13 mouse cellular contexts compared by ENCODE assay signal in genomic region chr7:126663646-126664045, GRCm38 (mm10). TPM values are rescaled to one million over a fixed set of nuclear protein-coding genes. Genes with fewer than 3 reads are reported as not detected.
A peak's percentile ranks its signal among the peaks of the same experiment; 100 is the strongest.
DNase-seq lines count a peak whose midpoint lies in the region; ATAC-seq and TF ChIP-seq lines count a peak whose summit lies in the region.
"Had no signal": no experiment of that assay in that cellular context is flagged by ENCODE, and none has a peak within 500 bp of the region (broad histone marks: within the 10 kb centered on the region; RNA-seq: fewer than 3 reads in every experiment).

No protein-coding gene starts in this region.

- no peaks in the 10 kb centered on the region for H3K27me3 ChIP-seq in heart, adult 2 months (ENCODE audit: control insufficient read depth, insufficient read depth, low read length)
- H3K27me3 ChIP-seq in liver, postnatal 0 days (ENCODE audit: insufficient read depth, low read length): no peaks in the 10 kb centered on the region
- no peaks in the 10 kb centered on the region for H3K27me3 ChIP-seq in stomach, embryonic 16.5 days (ENCODE audit: control insufficient read depth, insufficient read depth, low read length)
- H3K27me3 ChIP-seq: limb, embryonic 15.5 days had no signal

- peak; percentile 25; the same call in 1 of the 2 replicates for ATAC-seq in liver, postnatal 0 days
- ATAC-seq in stomach, embryonic 16.5 days (ENCODE audit: insufficient read depth, low FRiP score): peak; percentile 47; the same call in 1 of the 2 replicates

- H3K79me2 ChIP-seq in heart, adult 2 months (replicated peaks; ENCODE audit: control insufficient read depth, insufficient read depth, low read length): no peaks in the 10 kb centered on the region

- WGBS in heart, adult 2 months: 50% methylated on average over 8 of the region's 8 CpGs
- WGBS in liver, postnatal 0 days (ENCODE audit: insufficient replicate concordance): 74% methylated on average over 8 of the region's 8 CpGs
- 51% methylated on average over 8 of the region's 8 CpGs for WGBS in stomach, embryonic 16.5 days

- no peaks in the 10 kb centered on the region for H3K9me3 ChIP-seq in liver, postnatal 0 days (ENCODE audit: low read length)
- H3K9me3 ChIP-seq in stomach, embryonic 16.5 days (replicated peaks; ENCODE audit: control insufficient read depth, low read length): no peaks in the 10 kb centered on the region
- H3K9me3 ChIP-seq: limb, embryonic 15.5 days had no signal

- DNase-seq in heart, adult 2 months: no peak
- no peak for DNase-seq in heart, adult 18-20 months
- no peak for DNase-seq in liver, postnatal 0 days
- DNase-seq in liver: no peak
- DNase-seq in fibroblast of lung, adult 2 months (ENCODE audit: low read depth): peak; percentile 13
- no peak for DNase-seq in layer of hippocampus, adult 9-11 months
- no peak for DNase-seq in left cerebral cortex, postnatal 25 days (ENCODE audit: low spot score in 2 of 2)
- DNase-seq: cerebellum, postnatal 10 days; kidney, postnatal 4 days had no signal

- H3K9ac ChIP-seq in heart, adult 2 months (ENCODE audit: low read depth, low read length): no peak overlapping the region
- no peak overlapping the region for H3K9ac ChIP-seq in liver, postnatal 0 days (replicated peaks)
- H3K9ac ChIP-seq in stomach, embryonic 16.5 days (ENCODE audit: low read length): no peak overlapping the region
- H3K9ac ChIP-seq: limb, embryonic 15.5 days had no signal

- peak overlapping the region; percentile 38 for H3K27ac ChIP-seq in heart, adult 2 months
- no peak overlapping the region for H3K27ac ChIP-seq in liver, postnatal 0 days (ENCODE audit: low read depth)
- no peak overlapping the region for H3K27ac ChIP-seq in stomach, embryonic 16.5 days (ENCODE audit: low read length)
- H3K27ac ChIP-seq: left cerebral cortex, adult 2 months; limb, embryonic 15.5 days had no signal

- TF ChIP-seq EP300 in heart, adult 2 months (IDR thresholded peaks at IDR 0.05; ENCODE audit: insufficient read depth, low read depth, low read length): no peak
- TF ChIP-seq EP300 in liver, postnatal 0 days (IDR thresholded peaks at IDR 0.05; ENCODE audit: low read depth): no peak

- H3K4me2 ChIP-seq in liver, postnatal 0 days (ENCODE audit: low read depth, low read length): no peak overlapping the region
- H3K4me2 ChIP-seq in stomach, embryonic 16.5 days (ENCODE audit: low read depth, low read length): no peak overlapping the region
- H3K4me2 ChIP-seq: limb, embryonic 15.5 days had no signal

- no peak for TF ChIP-seq POLR2A in heart, adult 2 months (IDR thresholded peaks at IDR 0.05; ENCODE audit: insufficient read depth, low read depth, low read length)

- peaks cover 12% of the 10 kb centered on the region for H3K4me1 ChIP-seq in heart, adult 2 months (ENCODE audit: control insufficient read depth, insufficient read depth, low read length)
- H3K4me1 ChIP-seq in liver, postnatal 0 days (ENCODE audit: insufficient read depth): peaks cover 10% of the 10 kb centered on the region
- no peaks in the 10 kb centered on the region for H3K4me1 ChIP-seq in stomach, embryonic 16.5 days (ENCODE audit: control insufficient read depth, insufficient read depth, low read length)
- H3K4me1 ChIP-seq: limb, embryonic 15.5 days had no signal

- intact Hi-C loops in heart, adult 2 months (cut with DNase I): no loop called here
- intact Hi-C loops in left cerebral cortex, postnatal 25 days (cut with DNase I): no loop called here

- H3K4me3 ChIP-seq in heart, adult 2 months: no peak overlapping the region
- no peak overlapping the region for H3K4me3 ChIP-seq in liver, postnatal 0 days (ENCODE audit: low read depth, low read length)
- no peak overlapping the region for H3K4me3 ChIP-seq in stomach, embryonic 16.5 days (replicated peaks; ENCODE audit: low read length)
- H3K4me3 ChIP-seq: left cerebral cortex, adult 2 months; limb, embryonic 15.5 days had no signal

- TF ChIP-seq CTCF in heart, adult 2 months (IDR thresholded peaks at IDR 0.05): no peak
- no peak for TF ChIP-seq CTCF in liver, postnatal 0 days (IDR thresholded peaks at IDR 0.05; ENCODE audit: low read depth)

- H3K36me3 ChIP-seq in heart, adult 2 months (ENCODE audit: control insufficient read depth, insufficient read depth, low read length): no peaks in the 10 kb centered on the region; the same call in 1 of the 2 replicates
- peaks cover 19% of the 10 kb centered on the region for H3K36me3 ChIP-seq in liver, postnatal 0 days (replicated peaks; ENCODE audit: insufficient read depth, low read length)
- H3K36me3 ChIP-seq in stomach, embryonic 16.5 days (ENCODE audit: control insufficient read depth, insufficient read depth, low read length): no peaks in the 10 kb centered on the region

RNA-seq across cellular contexts. Expression of gene Sult1a1, which starts 12.6 kb away (rescaled TPM):
- 10 to 100 TPM; 34.1 to 34.3 TPM for total RNA-seq in heart, adult 2 months (2021)
- polyA plus RNA-seq in heart, adult 2 months (2012; rRNA removed): 53.6 and 56.6 TPM in 2 replicates
- 10 to 100 TPM; 31.1 to 44.0 TPM for total RNA-seq in heart, adult 18-20 months (2021)
- polyA plus RNA-seq in liver, postnatal 0 days (2015; fragmentation: Nextera tagmentation; extraction: Ambion mirVana): 221 and 241 TPM in 2 replicates
- 11.9 and 13.0 TPM in 2 replicates for polyA plus RNA-seq in stomach, embryonic 16.5 days (2015; fragmentation: Nextera tagmentation; extraction: Ambion mirVana)
- total RNA-seq in left cerebral cortex, postnatal 25 days (2021): 10 to 100 TPM; 11.7 to 19.3 TPM
- total RNA-seq: megakaryocyte-erythroid progenitor cell, adult 5-6 weeks had no signal

RNA-seq across cellular contexts. Expression of gene Sgf29, which starts 14.5 kb away (rescaled TPM):
- 10 to 100 TPM; 21.6 to 23.4 TPM for total RNA-seq in heart, adult 2 months (2021)
- polyA plus RNA-seq in heart, adult 2 months (2012; rRNA removed): 23.7 and 25.5 TPM in 2 replicates
- 10 to 100 TPM; 24.8 to 26.5 TPM for total RNA-seq in heart, adult 18-20 months (2021)
- polyA plus RNA-seq in liver, postnatal 0 days (2015; fragmentation: Nextera tagmentation; extraction: Ambion mirVana): 22.7 and 22.8 TPM in 2 replicates
- polyA plus RNA-seq in stomach, embryonic 16.5 days (2015; fragmentation: Nextera tagmentation; extraction: Ambion mirVana): 40.4 and 47.6 TPM in 2 replicates
- 10 to 100 TPM; 31.1 to 35.4 TPM for total RNA-seq in left cerebral cortex, postnatal 25 days (2021)

RNA-seq across cellular contexts. Expression of gene Bola2, which starts 31.6 kb away (rescaled TPM):
- total RNA-seq in heart, adult 2 months (2021): 10 to 100 TPM; 49.7 to 63.7 TPM
- 25.9 and 29.1 TPM in 2 replicates for polyA plus RNA-seq in heart, adult 2 months (2012; rRNA removed)
- 10 to 100 TPM; 60.1 to 60.4 TPM for total RNA-seq in heart, adult 18-20 months (2021)
- polyA plus RNA-seq in liver, postnatal 0 days (2015; fragmentation: Nextera tagmentation; extraction: Ambion mirVana): 86.5 and 93.5 TPM in 2 replicates
- 93.0 and 107 TPM in 2 replicates for polyA plus RNA-seq in stomach, embryonic 16.5 days (2015; fragmentation: Nextera tagmentation; extraction: Ambion mirVana)
- 100 to 1,000 TPM in 1 of 2 experiments, 10 to 100 TPM in 1; 92.0 to 102 TPM for total RNA-seq in left cerebral cortex, postnatal 25 days (2021)

RNA-seq across cellular contexts. Expression of gene Slx1b, which starts 31.9 kb away (rescaled TPM):
- total RNA-seq in heart, adult 2 months (2021): 1 to 10 TPM; 3.6 to 3.9 TPM
- 7.8 and 10.3 TPM in 2 replicates for polyA plus RNA-seq in heart, adult 2 months (2012; rRNA removed)
- 1 to 10 TPM; 3.7 to 4.1 TPM for total RNA-seq in heart, adult 18-20 months (2021)
- polyA plus RNA-seq in liver, postnatal 0 days (2015; fragmentation: Nextera tagmentation; extraction: Ambion mirVana): 2.6 and 3.7 TPM in 2 replicates
- polyA plus RNA-seq in stomach, embryonic 16.5 days (2015; fragmentation: Nextera tagmentation; extraction: Ambion mirVana): 9.0 and 9.5 TPM in 2 replicates
- 10 to 100 TPM; 14.4 to 17.0 TPM for total RNA-seq in left cerebral cortex, postnatal 25 days (2021)

RNA-seq across cellular contexts. Expression of gene Nupr1, which starts 33.0 kb away (rescaled TPM):
- 1 to 10 TPM; 4.8 to 6.5 TPM for total RNA-seq in heart, adult 2 months (2021)
- polyA plus RNA-seq in heart, adult 2 months (2012; rRNA removed): 10.5 and 13.9 TPM in 2 replicates
- 1 to 10 TPM; 6.1 to 8.0 TPM for total RNA-seq in heart, adult 18-20 months (2021)
- 4.0 and 4.5 TPM in 2 replicates for polyA plus RNA-seq in liver, postnatal 0 days (2015; fragmentation: Nextera tagmentation; extraction: Ambion mirVana)
- 133 and 141 TPM in 2 replicates for polyA plus RNA-seq in stomach, embryonic 16.5 days (2015; fragmentation: Nextera tagmentation; extraction: Ambion mirVana)
- total RNA-seq in left cerebral cortex, postnatal 25 days (2021): 10 to 100 TPM; 15.7 to 22.1 TPM
